Mouse (Mus musculus): ENCODE results near the gene Grip2.
A peak's percentile ranks its signal among the peaks of the same experiment; 100 is the strongest.

Gene Grip2

GRCm38 (mm10) chr6:91795640-91796039 is 31.4 kb downstream of the Grip2 start:
- no peak for DNase-seq

- DNase-seq = no peak
These were observed 38.7 kb downstream of the Grip2 start for GRCm38 (mm10) chr6:91788311-91788798.

GRCm38 (mm10) chr6:91785018-91785417 is 42.0 kb downstream of the Grip2 start:
- DNase-seq = peak in 1 of 2 experiments; percentile 48

GRCm38 (mm10) chr6:91779206-91779605 is 47.8 kb downstream of the Grip2 start:
- no peak for DNase-seq

- DNase-seq = peak; percentile 80 to 82
These were observed 50.5 kb downstream of the Grip2 start for GRCm38 (mm10) chr6:91776543-91776942.

GRCm38 (mm10) chr6:91773951-91774350 is 53.1 kb downstream of the Grip2 start:
- no peak for DNase-seq

GRCm38 (mm10) chr6:91767550-91767949 is 59.5 kb downstream of the Grip2 start:
- no peak for DNase-seq

- DNase-seq = peak; percentile 52 to 54
These were observed 64.9 kb downstream of the Grip2 start for GRCm38 (mm10) chr6:91762051-91762742.

- no peak for DNase-seq
These were observed 72.2 kb downstream of the Grip2 start for GRCm38 (mm10) chr6:91754845-91755244.

- DNase-seq = no peak
These were observed 73.0 kb downstream of the Grip2 start for GRCm38 (mm10) chr6:91754098-91754497.

- no peak for DNase-seq
These were observed 74.2 kb downstream of the Grip2 start for GRCm38 (mm10) chr6:91752884-91753283.

- peak; percentile 51 to 58 for DNase-seq
These were observed 76.1 kb downstream of the Grip2 start for GRCm38 (mm10) chr6:91750976-91751375.

- no peak for DNase-seq
These were observed 80.3 kb downstream of the Grip2 start for GRCm38 (mm10) chr6:91746776-91747175.

GRCm38 (mm10) chr6:91745947-91746582 is 81.0 kb downstream of the Grip2 start:
- DNase-seq = no peak

GRCm38 (mm10) chr6:91745246-91745645 is 81.8 kb downstream of the Grip2 start:
- peak; percentile 56 to 69 for DNase-seq

- no peak for DNase-seq
These were observed 83.2 kb downstream of the Grip2 start for GRCm38 (mm10) chr6:91743886-91744285.

- DNase-seq = no peak
These were observed 84.1 kb downstream of the Grip2 start for GRCm38 (mm10) chr6:91742995-91743394.

GRCm38 (mm10) chr6:91742466-91742865 is 84.6 kb downstream of the Grip2 start:
- DNase-seq = no peak

- DNase-seq = peak; percentile 85 to 87
These were observed 86.0 kb downstream of the Grip2 start for GRCm38 (mm10) chr6:91741046-91741445.

- DNase-seq = no peak
These were observed 89.0 kb downstream of the Grip2 start for GRCm38 (mm10) chr6:91738058-91738457.

GRCm38 (mm10) chr6:91737451-91737850 is 89.6 kb downstream of the Grip2 start:
- no peak for DNase-seq

- DNase-seq = no peak
These were observed 90.6 kb downstream of the Grip2 start for GRCm38 (mm10) chr6:91736471-91736870.

GRCm38 (mm10) chr6:91732138-91732537 is 94.9 kb downstream of the Grip2 start:
- peak; percentile 86 to 89 for DNase-seq

GRCm38 (mm10) chr6:91729677-91730127 is 97.3 kb downstream of the Grip2 start:
- peak; percentile 81 to 89 for DNase-seq

Measured in cerebellum, postnatal 10 days (tissue).